Mouse (Mus musculus): ENCODE results near the gene Aspa. TPM values are rescaled to one million over a fixed set of nuclear protein-coding genes. Genes with fewer than 3 reads are reported as not detected.

The Aspa gene
- polyA plus RNA-seq, 1 experiment from 2014 or later = 2.4 TPM

Other genes with a start within 250 kb of the Aspa start
- gene Itgae, start 239.0 kb downstream of the Aspa start, polyA plus RNA-seq (2015; fragmentation: Nextera tagmentation; extraction: Ambion mirVana) = 0.13 and 0.27 TPM in 2 replicates
- gene Haspin, start 191.3 kb downstream of the Aspa start, polyA plus RNA-seq (2015; fragmentation: Nextera tagmentation; extraction: Ambion mirVana) = 3.7 and 3.8 TPM in 2 replicates
- gene P2rx5, start 169.2 kb downstream of the Aspa start, polyA plus RNA-seq (2015; fragmentation: Nextera tagmentation; extraction: Ambion mirVana) = 0.28 and 0.42 TPM in 2 replicates
- gene Emc6, start 152.6 kb downstream of the Aspa start, polyA plus RNA-seq (2015; fragmentation: Nextera tagmentation; extraction: Ambion mirVana) = 120 and 136 TPM in 2 replicates
- 180 and 185 TPM in 2 replicates for gene Tax1bp3, start 152.5 kb downstream of the Aspa start, polyA plus RNA-seq (2015; fragmentation: Nextera tagmentation; extraction: Ambion mirVana)
- 21.5 and 22.8 TPM in 2 replicates for gene Ctns, start 130.6 kb downstream of the Aspa start, polyA plus RNA-seq (2015; fragmentation: Nextera tagmentation; extraction: Ambion mirVana)
- 2.0 and 2.3 TPM in 2 replicates for gene Shpk, start 130.1 kb downstream of the Aspa start, polyA plus RNA-seq (2015; fragmentation: Nextera tagmentation; extraction: Ambion mirVana)
- 0.41 and 0.86 TPM in 2 replicates for gene Trpv1, start 95.3 kb downstream of the Aspa start, polyA plus RNA-seq (2015; fragmentation: Nextera tagmentation; extraction: Ambion mirVana)
- 0.06 and 0.18 TPM in 2 replicates for gene Trpv3, start 62.2 kb downstream of the Aspa start, polyA plus RNA-seq (2015; fragmentation: Nextera tagmentation; extraction: Ambion mirVana)
- not detected in 2 replicates for gene Gm49340, start 145 bp upstream of the Aspa start, polyA plus RNA-seq (2015; fragmentation: Nextera tagmentation; extraction: Ambion mirVana)
- gene Spata22, start 145 bp upstream of the Aspa start, polyA plus RNA-seq (2015; fragmentation: Nextera tagmentation; extraction: Ambion mirVana) = not detected in 2 replicates
- not detected in 2 replicates for gene Olfr20, start 21.2 kb upstream of the Aspa start, polyA plus RNA-seq (2015; fragmentation: Nextera tagmentation; extraction: Ambion mirVana)
- not detected in 2 replicates for gene Olfr376, start 41.6 kb upstream of the Aspa start, polyA plus RNA-seq (2015; fragmentation: Nextera tagmentation; extraction: Ambion mirVana)
- not detected in 2 replicates for gene Olfr1, start 70.0 kb upstream of the Aspa start, polyA plus RNA-seq (2015; fragmentation: Nextera tagmentation; extraction: Ambion mirVana)
- gene Olfr378, start 98.9 kb upstream of the Aspa start, polyA plus RNA-seq (2015; fragmentation: Nextera tagmentation; extraction: Ambion mirVana) = not detected in 2 replicates
- gene Olfr380, start 127.9 kb upstream of the Aspa start, polyA plus RNA-seq (2015; fragmentation: Nextera tagmentation; extraction: Ambion mirVana) = not detected in 2 replicates
- gene Olfr381, start 162.0 kb upstream of the Aspa start, polyA plus RNA-seq (2015; fragmentation: Nextera tagmentation; extraction: Ambion mirVana) = not detected in 2 replicates
- not detected in 2 replicates for gene Olfr382, start 187.6 kb upstream of the Aspa start, polyA plus RNA-seq (2015; fragmentation: Nextera tagmentation; extraction: Ambion mirVana)